Mouse (Mus musculus) kidney, embryonic 15.5 days (tissue): Measurements from ENCODE around the gene Tnfaip2. TPM values are rescaled to one million over a fixed set of nuclear protein-coding genes. Genes with fewer than 3 reads are reported as not detected.
A peak's percentile ranks its signal among the peaks of the same experiment; 100 is the strongest.

ENCODE experiments used
- ATAC-seq: fragments of 200-750 bp; cut with Nextera tagmentation; replicated peaks from 2 replicates; pipeline ENCODE4 v1.8.0; 2017; ENCODE audit warnings: moderate TSS enrichment; ENCODE audit not compliant: low FRiP score
- H3K27ac ChIP-seq: fragments of 300-500 bp; sonication (generic); 2 replicates; pipeline ENCODE4 v1.5.1; 2015; ENCODE audit warnings: mild to moderate bottlenecking, inconsistent platforms
- H3K27me3 ChIP-seq: fragments of 300-500 bp; sonication (generic); 2 replicates; pipeline ENCODE4 v1.6.1; 2015; ENCODE audit warnings: inconsistent platforms
- H3K36me3 ChIP-seq: fragments of 300-500 bp; sonication (generic); 2 replicates; pipeline ENCODE4 v1.6.1; 2015; ENCODE audit warnings: inconsistent platforms
- H3K4me1 ChIP-seq: fragments of 300-500 bp; sonication (generic); 2 replicates; pipeline ENCODE4 v1.6.1; 2015; ENCODE audit warnings: inconsistent platforms
- H3K4me2 ChIP-seq: fragments of 300-500 bp; sonication (generic); 2 replicates; pipeline ENCODE4 v1.6.1; 2015; ENCODE audit warnings: moderate library complexity, mild to moderate bottlenecking, inconsistent platforms
- H3K4me3 ChIP-seq: fragments of 300-500 bp; sonication (generic); replicated peaks from 2 replicates; pipeline ENCODE4 v1.5.1; 2015; ENCODE audit warnings: mild to moderate bottlenecking, inconsistent platforms
- H3K9ac ChIP-seq: fragments of 300-500 bp; sonication (generic); 2 replicates; pipeline ENCODE4 v1.6.1; 2015; ENCODE audit warnings: mild to moderate bottlenecking, inconsistent platforms
- H3K9me3 ChIP-seq: fragments of 300-500 bp; sonication (generic); replicated peaks from 2 replicates; pipeline ENCODE4 v1.6.1; 2016; ENCODE audit warnings: inconsistent platforms
- WGBS: fragments of 180-500 bp; shearing (Covaris S2); methylation state at CpG from one replicate; pipeline ENCODE4 v1.1.7; 2015; ENCODE audit warnings: mixed read lengths; 5-methylcytosine and 5-hydroxymethylcytosine counted together
- polyA plus RNA-seq: library from polyadenylated mRNA; unstranded; fragments of >200 nt; fragmentation: Nextera tagmentation; extraction: Ambion mirVana; gene quantifications from 2 replicates; pipeline ENCODE4 v1.2.1, GENCODE M21; 2015

The Tnfaip2 gene
- polyA plus RNA-seq, 1 experiment from 2014 or later, result 22.9 TPM

GRCm38 (mm10) chr12:111438850-111439249 is 3.4 kb upstream of the Tnfaip2 start:
- Histone ChIP-seq H3K9ac (no peak overlapping the region), H3K4me2 (no peak overlapping the region), H3K27ac (no peak overlapping the region), H3K36me3 (no peaks in the 10 kb centered on the region), H3K4me3 (no peak overlapping the region), H3K9me3 (no peaks in the 10 kb centered on the region), H3K4me1 (peaks cover 63% of the 10 kb centered on the region), H3K27me3 (peaks cover 44% of the 10 kb centered on the region)
- ATAC-seq, result no peak
- 79% methylated on average over 6 of the region's 6 CpGs for WGBS

- H3K27ac ChIP-seq, result no peak overlapping the region
- H3K36me3 ChIP-seq, result no peaks in the 10 kb centered on the region
- no peak overlapping the region for H3K4me2 ChIP-seq
- H3K27me3 ChIP-seq, result peaks cover 64% of the 10 kb centered on the region
- no peak overlapping the region for H3K9ac ChIP-seq
- ATAC-seq, result no peak
- H3K4me3 ChIP-seq, result no peak overlapping the region
- no peaks in the 10 kb centered on the region for H3K9me3 ChIP-seq
- WGBS, result 91% methylated on average over 9 of the region's 9 CpGs
- peaks cover 64% of the 10 kb centered on the region for H3K4me1 ChIP-seq
Measured at GRCm38 (mm10) chr12:111440701-111441373, 1.4 kb upstream of the Tnfaip2 start.

GRCm38 (mm10) chr12:111441523-111441922 is 746 bp upstream of the Tnfaip2 start:
- H3K36me3 ChIP-seq, result no peaks in the 10 kb centered on the region
- peaks cover 71% of the 10 kb centered on the region for H3K27me3 ChIP-seq
- peak overlapping the region; percentile 91; the same call in 1 of the 2 replicates for H3K4me2 ChIP-seq
- 69% methylated on average over 3 of the region's 3 CpGs for WGBS
- peaks cover 65% of the 10 kb centered on the region for H3K4me1 ChIP-seq
- H3K9ac ChIP-seq, result no peak overlapping the region
- no peak for ATAC-seq
- H3K27ac ChIP-seq, result peak overlapping the region; percentile 47
- H3K9me3 ChIP-seq, result no peaks in the 10 kb centered on the region
- no peak overlapping the region for H3K4me3 ChIP-seq

GRCm38 (mm10) chr12:111443011-111443870 is 972 bp downstream of the Tnfaip2 start:
- peak overlapping the region; percentile 52 for H3K4me3 ChIP-seq
- peaks cover 66% of the 10 kb centered on the region for H3K4me1 ChIP-seq
- peak; percentile 50 for ATAC-seq
- H3K27ac ChIP-seq, result peak overlapping the region; percentile 45
- H3K9me3 ChIP-seq, result no peaks in the 10 kb centered on the region
- peak overlapping the region; percentile 91 for H3K4me2 ChIP-seq
- H3K9ac ChIP-seq, result peak overlapping the region; percentile 41; the same call in 1 of the 2 replicates
- WGBS, result 22% methylated on average over 15 of the region's 15 CpGs
- H3K27me3 ChIP-seq, result peaks cover 87% of the 10 kb centered on the region
- no peaks in the 10 kb centered on the region for H3K36me3 ChIP-seq

- Histone ChIP-seq H3K36me3 (no peaks in the 10 kb centered on the region), H3K27me3 (peaks cover 90% of the 10 kb centered on the region), H3K9ac (no peak overlapping the region), H3K27ac (no peak overlapping the region), H3K9me3 (no peaks in the 10 kb centered on the region), H3K4me3 (peak overlapping the region; percentile 52), H3K4me2 (peak overlapping the region; percentile 91), H3K4me1 (peaks cover 75% of the 10 kb centered on the region)
- no peak for ATAC-seq
- WGBS, result 47% methylated on average over 10 of the region's 10 CpGs
Measured at GRCm38 (mm10) chr12:111443921-111444831, 1.9 kb downstream of the Tnfaip2 start.

GRCm38 (mm10) chr12:111445161-111445889 is 3.1 kb downstream of the Tnfaip2 start:
- no peak overlapping the region for H3K9ac ChIP-seq
- H3K4me2 ChIP-seq, result peak overlapping the region; percentile 91
- ATAC-seq, result no peak
- peaks cover 88% of the 10 kb centered on the region for H3K27me3 ChIP-seq
- H3K36me3 ChIP-seq, result no peaks in the 10 kb centered on the region
- peak overlapping the region; percentile 35 for H3K4me3 ChIP-seq
- H3K27ac ChIP-seq, result no peak overlapping the region
- no peaks in the 10 kb centered on the region for H3K9me3 ChIP-seq
- peaks cover 87% of the 10 kb centered on the region for H3K4me1 ChIP-seq
- WGBS, result 6% methylated on average over 52 of the region's 52 CpGs

GRCm38 (mm10) chr12:111445890-111446613 is 3.8 kb downstream of the Tnfaip2 start:
- peaks cover 94% of the 10 kb centered on the region for H3K4me1 ChIP-seq
- no peak for ATAC-seq
- H3K4me3 ChIP-seq, result peak overlapping the region; percentile 35
- no peaks in the 10 kb centered on the region for H3K36me3 ChIP-seq
- H3K27me3 ChIP-seq, result peaks cover 88% of the 10 kb centered on the region
- no peaks in the 10 kb centered on the region for H3K9me3 ChIP-seq
- 7% methylated on average over 27 of the region's 27 CpGs for WGBS
- H3K27ac ChIP-seq, result 0 out of 2 replicates have a peak overlapping the region, but pooled peaks have one; percentile 3
- H3K4me2 ChIP-seq, result peak overlapping the region; percentile 91
- no peak overlapping the region for H3K9ac ChIP-seq

GRCm38 (mm10) chr12:111446745-111447144 is 4.5 kb downstream of the Tnfaip2 start:
- WGBS, result 43% methylated on average over 5 of the region's 5 CpGs
- Histone ChIP-seq H3K4me1 (peaks cover 94% of the 10 kb centered on the region), H3K27ac (0 out of 2 replicates have a peak overlapping the region, but pooled peaks have one; percentile 3), H3K9ac (no peak overlapping the region), H3K9me3 (no peaks in the 10 kb centered on the region), H3K36me3 (no peaks in the 10 kb centered on the region), H3K4me3 (no peak overlapping the region), H3K4me2 (peak overlapping the region; percentile 91; the same call in 1 of the 2 replicates), H3K27me3 (peaks cover 85% of the 10 kb centered on the region)
- no peak for ATAC-seq

- Histone ChIP-seq H3K27ac (peak overlapping the region; percentile 3; the same call in 1 of the 2 replicates), H3K36me3 (no peaks in the 10 kb centered on the region), H3K9me3 (no peaks in the 10 kb centered on the region), H3K4me3 (no peak overlapping the region), H3K4me2 (peak overlapping the region; percentile 28), H3K27me3 (peaks cover 85% of the 10 kb centered on the region), H3K4me1 (peaks cover 88% of the 10 kb centered on the region), H3K9ac (no peak overlapping the region)
- 32% methylated on average over 9 of the region's 9 CpGs for WGBS
- no peak for ATAC-seq
Measured at GRCm38 (mm10) chr12:111447350-111447749, 5.1 kb downstream of the Tnfaip2 start.

- Histone ChIP-seq H3K9ac (peak overlapping the region; percentile 24; the same call in 1 of the 2 replicates), H3K4me3 (no peak overlapping the region), H3K27me3 (peaks cover 84% of the 10 kb centered on the region), H3K27ac (peak overlapping the region; percentile 49), H3K4me1 (peaks cover 81% of the 10 kb centered on the region), H3K4me2 (peak overlapping the region; percentile 28; the same call in 1 of the 2 replicates), H3K9me3 (no peaks in the 10 kb centered on the region), H3K36me3 (no peaks in the 10 kb centered on the region)
- 0 out of 2 replicates have a peak, but pooled peaks have one; percentile 3 for ATAC-seq
- 24% methylated on average over 22 of the region's 22 CpGs for WGBS
Measured at GRCm38 (mm10) chr12:111447898-111448760, 5.9 kb downstream of the Tnfaip2 start.
